Mouse (Mus musculus): ENCODE measurements around the gene Pla2g5. TPM values are rescaled to one million over a fixed set of nuclear protein-coding genes. Genes with fewer than 3 reads are reported as not detected.

The Pla2g5 gene
- polyA plus RNA-seq, 2 experiments, result not detected

DNA sequence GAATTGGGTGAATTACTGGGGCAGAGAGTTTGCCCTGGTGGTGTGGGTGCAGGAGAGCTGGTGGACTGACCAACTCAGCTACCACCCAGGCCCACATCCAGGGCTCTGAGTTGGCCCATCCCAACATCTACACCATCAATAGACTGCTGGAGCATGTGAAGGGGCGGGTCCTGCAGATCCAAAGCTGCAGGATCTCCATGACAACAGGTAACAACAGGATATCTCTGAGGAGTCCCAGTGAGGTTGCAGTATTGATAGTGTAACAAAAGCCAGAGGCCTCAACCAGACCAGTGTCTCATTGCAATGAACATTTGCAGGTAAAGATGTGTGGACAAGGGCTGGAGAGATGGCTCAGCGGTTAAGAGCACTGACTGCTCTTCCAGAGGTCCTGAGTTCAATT, 42.2 kb downstream of the Pla2g5 start:
- Histone ChIP-seq H3K9ac (replicated peaks) (no peak overlapping the region), H3K4me1 (replicated peaks; ENCODE audit: control insufficient read depth in 2 of 2, insufficient read depth in 2 of 2, low read length in 1 of 2) (no peaks in the 10 kb centered on the region), H3K36me3 (replicated peaks; ENCODE audit: control insufficient read depth, insufficient read depth, low read depth) (no peaks in the 10 kb centered on the region), H3K4me2 (ENCODE audit: low read depth) (no peak overlapping the region), H3K4me3 (ENCODE audit: insufficient read depth in 1 of 2, low read depth in 2 of 2, low read length in 2 of 2) (no peak overlapping the region), H3K27me3 (ENCODE audit: control insufficient read depth, insufficient read depth, low read length) (no peaks in the 10 kb centered on the region), H3K9me3 (ENCODE audit: control insufficient read depth, low read length) (no peaks in the 10 kb centered on the region), H3K27ac (no peak overlapping the region)
- 73% methylated on average over 2 of the region's 2 CpGs for WGBS (ENCODE audit: insufficient replicate concordance)
- TF ChIP-seq EP300 (IDR thresholded peaks at IDR 0.05; ENCODE audit: low read depth), result no peak
- ATAC-seq (ENCODE audit: insufficient read depth) (no peak), DNase-seq (ENCODE audit: low read depth in 3 of 3, low spot score in 3 of 3) (no peak)

DNA sequence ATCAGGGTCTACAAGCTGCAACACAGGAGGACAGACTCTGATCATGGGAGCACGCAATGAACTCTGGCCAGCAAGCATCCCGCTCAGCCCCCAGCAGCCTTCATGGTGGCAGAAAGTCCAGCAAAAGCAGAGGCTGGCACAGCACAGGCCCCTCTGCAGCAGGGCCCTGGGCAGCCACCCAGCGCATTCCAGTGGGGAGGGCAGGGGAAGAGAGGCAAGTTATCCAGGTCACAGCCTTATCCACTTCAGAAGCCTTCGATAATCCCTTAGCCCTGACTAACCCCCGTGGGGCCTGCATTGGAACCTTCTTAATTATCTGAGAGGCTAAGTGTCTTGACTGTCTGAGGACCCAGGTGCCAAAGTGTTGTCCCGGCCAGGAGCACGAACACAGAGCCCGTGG, 44.2 kb downstream of the Pla2g5 start:
- H3K4me2 ChIP-seq (ENCODE audit: low read depth), result no peak overlapping the region
- H3K9me3 ChIP-seq (ENCODE audit: control insufficient read depth, low read length), result no peaks in the 10 kb centered on the region
- H3K4me1 ChIP-seq (replicated peaks; ENCODE audit: control insufficient read depth in 2 of 2, insufficient read depth in 2 of 2, low read length in 1 of 2), result no peaks in the 10 kb centered on the region
- H3K36me3 ChIP-seq (replicated peaks; ENCODE audit: control insufficient read depth, insufficient read depth, low read depth), result no peaks in the 10 kb centered on the region
- no peak for DNase-seq (ENCODE audit: low read depth in 3 of 3, low spot score in 3 of 3)
- 42% methylated on average over 8 of the region's 8 CpGs for WGBS (ENCODE audit: insufficient replicate concordance)
- H3K27me3 ChIP-seq (ENCODE audit: control insufficient read depth, insufficient read depth, low read length), result no peaks in the 10 kb centered on the region
- H3K27ac ChIP-seq, result no peak overlapping the region
- no peak for ATAC-seq (ENCODE audit: insufficient read depth)
- no peak overlapping the region for H3K9ac ChIP-seq (replicated peaks)
- TF ChIP-seq CTCF (IDR thresholded peaks at IDR 0.05; ENCODE audit: low read depth) (no peak), EP300 (IDR thresholded peaks at IDR 0.05; ENCODE audit: low read depth) (no peak)
- no peak overlapping the region for H3K4me3 ChIP-seq (ENCODE audit: insufficient read depth in 1 of 2, low read depth in 2 of 2, low read length in 2 of 2)

DNA sequence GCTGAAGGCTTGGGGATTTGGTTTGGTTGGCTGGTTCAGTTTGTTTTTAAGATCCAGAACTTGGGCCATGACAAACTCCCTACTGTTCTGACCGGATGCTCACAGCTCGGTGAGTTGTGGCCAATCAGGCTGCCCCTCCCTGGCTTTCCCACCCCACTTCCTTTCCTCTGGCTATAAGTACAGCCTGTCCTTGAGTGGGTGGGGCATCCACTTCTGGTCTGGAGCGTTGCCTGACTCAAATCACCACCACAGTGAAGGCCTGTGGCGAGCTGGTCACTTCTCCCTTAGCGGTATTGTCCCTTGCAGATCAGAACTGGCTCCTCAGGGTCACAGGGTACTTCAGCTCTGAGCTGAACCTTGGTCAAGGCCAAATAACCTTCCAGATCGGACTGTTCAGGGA, 45.5 kb downstream of the Pla2g5 start:
- H3K4me2 ChIP-seq (ENCODE audit: low read depth), result no peak overlapping the region
- no peaks in the 10 kb centered on the region for H3K9me3 ChIP-seq (ENCODE audit: control insufficient read depth, low read length)
- H3K36me3 ChIP-seq (replicated peaks; ENCODE audit: control insufficient read depth, insufficient read depth, low read depth), result no peaks in the 10 kb centered on the region
- no peak for TF ChIP-seq CTCF (IDR thresholded peaks at IDR 0.05; ENCODE audit: low read depth)
- TF ChIP-seq EP300 (IDR thresholded peaks at IDR 0.05; ENCODE audit: low read depth), result no peak
- H3K27me3 ChIP-seq (ENCODE audit: control insufficient read depth, insufficient read depth, low read length), result no peaks in the 10 kb centered on the region
- no peak overlapping the region for H3K9ac ChIP-seq (replicated peaks)
- WGBS (ENCODE audit: insufficient replicate concordance), result 41% methylated on average over 6 of the region's 6 CpGs
- DNase-seq (ENCODE audit: low read depth in 3 of 3, low spot score in 3 of 3) (no peak), ATAC-seq (ENCODE audit: insufficient read depth) (no peak)
- no peaks in the 10 kb centered on the region for H3K4me1 ChIP-seq (replicated peaks; ENCODE audit: control insufficient read depth in 2 of 2, insufficient read depth in 2 of 2, low read length in 1 of 2)
- no peak overlapping the region for H3K4me3 ChIP-seq (ENCODE audit: insufficient read depth in 1 of 2, low read depth in 2 of 2, low read length in 2 of 2)
- no peak overlapping the region for H3K27ac ChIP-seq

DNA sequence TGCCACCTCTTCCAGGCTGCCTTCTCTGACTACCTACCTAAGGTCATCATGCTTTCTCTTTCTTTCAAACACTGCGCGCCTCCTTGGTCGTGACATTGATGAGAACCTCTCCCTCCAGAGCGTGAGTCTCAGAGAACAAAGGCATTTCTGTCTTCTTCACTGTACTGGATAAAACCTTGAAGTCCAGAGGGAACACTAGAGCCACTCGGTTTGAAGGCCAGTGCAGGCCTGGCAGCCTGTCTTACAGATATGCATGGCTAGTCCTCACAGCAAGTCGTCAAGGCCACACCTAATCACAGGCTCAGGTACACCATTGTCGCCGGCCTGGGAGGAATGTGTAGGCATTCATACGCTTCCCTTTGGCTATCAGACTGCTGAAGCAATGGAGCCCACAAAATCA, 47.1 kb downstream of the Pla2g5 start:
- ATAC-seq (ENCODE audit: insufficient read depth), result no peak
- H3K27me3 ChIP-seq (ENCODE audit: control insufficient read depth, insufficient read depth, low read length), result no peaks in the 10 kb centered on the region
- no peaks in the 10 kb centered on the region for H3K4me1 ChIP-seq (replicated peaks; ENCODE audit: control insufficient read depth in 2 of 2, insufficient read depth in 2 of 2, low read length in 1 of 2)
- H3K36me3 ChIP-seq (replicated peaks; ENCODE audit: control insufficient read depth, insufficient read depth, low read depth), result no peaks in the 10 kb centered on the region
- no peaks in the 10 kb centered on the region for H3K9me3 ChIP-seq (ENCODE audit: control insufficient read depth, low read length)
- H3K4me2 ChIP-seq (ENCODE audit: low read depth), result no peak overlapping the region
- H3K9ac ChIP-seq (replicated peaks), result no peak overlapping the region
- no peak for DNase-seq (ENCODE audit: low read depth in 3 of 3, low spot score in 3 of 3)
- no peak overlapping the region for H3K4me3 ChIP-seq (ENCODE audit: insufficient read depth in 1 of 2, low read depth in 2 of 2, low read length in 2 of 2)
- 71% methylated on average over 9 of the region's 9 CpGs for WGBS (ENCODE audit: insufficient replicate concordance)
- TF ChIP-seq EP300 (IDR thresholded peaks at IDR 0.05; ENCODE audit: low read depth) (no peak), CTCF (IDR thresholded peaks at IDR 0.05; ENCODE audit: low read depth) (no peak)
- H3K27ac ChIP-seq, result no peak overlapping the region

DNA sequence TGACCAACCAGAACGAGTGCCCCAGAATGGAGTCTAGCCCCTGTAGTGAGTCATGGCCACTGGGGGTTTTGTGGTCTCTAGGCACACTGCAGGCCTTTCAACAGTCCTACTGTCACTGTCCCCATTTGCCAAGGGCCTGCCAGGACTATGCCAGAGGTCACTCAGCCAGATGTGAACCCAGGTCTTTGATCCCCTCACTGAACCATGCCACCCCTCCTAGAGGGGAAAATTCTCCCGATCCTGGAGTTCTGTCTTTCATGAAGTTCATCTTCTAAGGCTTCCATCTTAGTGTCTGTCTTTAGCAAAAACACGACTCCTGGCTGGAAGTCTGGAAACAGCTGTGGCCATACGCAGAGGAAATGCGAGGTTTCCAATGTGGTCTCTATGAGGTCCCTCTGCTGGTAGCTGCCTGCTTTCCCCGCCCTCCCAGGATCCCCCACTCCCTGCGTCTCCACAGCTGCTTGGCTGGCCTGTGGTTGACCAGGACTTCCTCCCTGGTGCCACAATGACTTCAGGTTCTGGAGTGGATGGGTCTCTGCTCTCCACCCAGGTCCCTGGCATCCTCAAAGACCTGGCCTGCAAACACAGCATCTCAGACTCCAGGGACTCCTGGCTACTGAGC, 56.3 kb downstream of the Pla2g5 start:
- no peaks in the 10 kb centered on the region for H3K9me3 ChIP-seq (ENCODE audit: control insufficient read depth, low read length)
- no peak overlapping the region for H3K27ac ChIP-seq
- no peaks in the 10 kb centered on the region for H3K36me3 ChIP-seq (replicated peaks; ENCODE audit: control insufficient read depth, insufficient read depth, low read depth)
- no peak overlapping the region for H3K4me2 ChIP-seq (ENCODE audit: low read depth)
- no peak overlapping the region for H3K4me3 ChIP-seq (ENCODE audit: insufficient read depth in 1 of 2, low read depth in 2 of 2, low read length in 2 of 2)
- H3K4me1 ChIP-seq (replicated peaks; ENCODE audit: control insufficient read depth in 2 of 2, insufficient read depth in 2 of 2, low read length in 1 of 2), result no peaks in the 10 kb centered on the region
- DNase-seq (ENCODE audit: low read depth in 3 of 3, low spot score in 3 of 3) (no peak), ATAC-seq (ENCODE audit: insufficient read depth) (no peak)
- no peaks in the 10 kb centered on the region for H3K27me3 ChIP-seq (ENCODE audit: control insufficient read depth, insufficient read depth, low read length)
- no peak for TF ChIP-seq EP300 (IDR thresholded peaks at IDR 0.05; ENCODE audit: low read depth)
- no peak for TF ChIP-seq CTCF (IDR thresholded peaks at IDR 0.05; ENCODE audit: low read depth)
- 16% methylated on average over 7 of the region's 7 CpGs for WGBS (ENCODE audit: insufficient replicate concordance)
- H3K9ac ChIP-seq (replicated peaks), result no peak overlapping the region

Measured in liver, embryonic 14.5 days (tissue).